Mouse (Mus musculus) neural tube, embryonic 15.5 days (tissue): ENCODE data around the gene Epha6. TPM values are rescaled to one million over a fixed set of nuclear protein-coding genes. Genes with fewer than 3 reads are reported as not detected.
A peak's percentile ranks its signal among the peaks of the same experiment; 100 is the strongest.

Experiments
- ATAC-seq: fragments of 200-750 bp; cut with Nextera tagmentation; 2 replicates; pipeline ENCODE4 v1.8.0; 2017; ENCODE audit warnings: mild to moderate bottlenecking, moderate TSS enrichment, moderate library complexity; ENCODE audit not compliant: low FRiP score
- H3K27ac ChIP-seq: fragments of 300-500 bp; sonication (generic); replicated peaks from 2 replicates; pipeline ENCODE4 v1.5.1; 2015; ENCODE audit warnings: mild to moderate bottlenecking, inconsistent platforms
- H3K27me3 ChIP-seq: fragments of 300-500 bp; sonication (generic); replicated peaks from 2 replicates; pipeline ENCODE4 v1.6.1; 2015; ENCODE audit warnings: inconsistent platforms
- H3K36me3 ChIP-seq: fragments of 300-500 bp; sonication (generic); 2 replicates; pipeline ENCODE4 v1.6.1; 2015; ENCODE audit warnings: inconsistent platforms
- H3K4me1 ChIP-seq: fragments of 300-500 bp; sonication (generic); 2 replicates; pipeline ENCODE4 v1.6.1; 2015; ENCODE audit warnings: inconsistent platforms
- H3K4me2 ChIP-seq: fragments of 300-500 bp; sonication (generic); 2 replicates; pipeline ENCODE4 v1.6.1; 2015; ENCODE audit warnings: inconsistent platforms, mild to moderate bottlenecking, moderate library complexity
- H3K4me3 ChIP-seq: fragments of 300-500 bp; sonication (generic); replicated peaks from 2 replicates; pipeline ENCODE4 v1.5.1; 2015; ENCODE audit warnings: mild to moderate bottlenecking, inconsistent platforms
- H3K9ac ChIP-seq: fragments of 300-500 bp; sonication (generic); replicated peaks from 2 replicates; pipeline ENCODE4 v1.6.1; 2015; ENCODE audit warnings: mild to moderate bottlenecking, inconsistent platforms
- H3K9me3 ChIP-seq: fragments of 300-500 bp; sonication (generic); replicated peaks from 2 replicates; pipeline ENCODE4 v1.6.1; 2016; ENCODE audit warnings: inconsistent platforms
- WGBS: fragments of 180-500 bp; shearing (Covaris S2); methylation state at CpG from one replicate; pipeline ENCODE4 v1.1.7; 2015; ENCODE audit warnings: mixed read lengths; 5-methylcytosine and 5-hydroxymethylcytosine counted together
- polyA plus RNA-seq: library from polyadenylated mRNA; unstranded; fragments of >200 nt; fragmentation: Nextera tagmentation; extraction: Ambion mirVana; gene quantifications from 2 replicates; pipeline ENCODE4 v1.2.1, GENCODE M21; 2015

Gene Epha6
- polyA plus RNA-seq, 1 experiment from 2014 or later, result 8.6 TPM

GRCm38 (mm10) chr16:59715524-59715923 is 889.8 kb downstream of the Epha6 start:
- WGBS, result 69% methylated on average over 4 of the region's 4 CpGs
- Histone ChIP-seq H3K27ac (no peak overlapping the region), H3K36me3 (no peaks in the 10 kb centered on the region), H3K4me2 (no peak overlapping the region), H3K9ac (no peak overlapping the region), H3K4me3 (no peak overlapping the region), H3K27me3 (no peaks in the 10 kb centered on the region), H3K9me3 (no peaks in the 10 kb centered on the region), H3K4me1 (no peaks in the 10 kb centered on the region)
- no peak for ATAC-seq

- Histone ChIP-seq H3K9ac (no peak overlapping the region), H3K4me1 (no peaks in the 10 kb centered on the region), H3K4me3 (no peak overlapping the region), H3K36me3 (no peaks in the 10 kb centered on the region), H3K9me3 (no peaks in the 10 kb centered on the region), H3K27me3 (no peaks in the 10 kb centered on the region), H3K4me2 (no peak overlapping the region), H3K27ac (no peak overlapping the region)
- no peak for ATAC-seq
- 86% methylated on average over 7 of the region's 7 CpGs for WGBS
Observed at GRCm38 (mm10) chr16:59693230-59693629, 912.1 kb downstream of the Epha6 start.

- no peak for ATAC-seq
- no peaks in the 10 kb centered on the region for H3K4me1 ChIP-seq
- no peak overlapping the region for H3K27ac ChIP-seq
- no peak overlapping the region for H3K4me2 ChIP-seq
- no peaks in the 10 kb centered on the region for H3K36me3 ChIP-seq
- no peaks in the 10 kb centered on the region for H3K27me3 ChIP-seq
- H3K9ac ChIP-seq, result no peak overlapping the region
- 92% methylated on average over 5 of the region's 5 CpGs for WGBS
- no peak overlapping the region for H3K4me3 ChIP-seq
- H3K9me3 ChIP-seq, result no peaks in the 10 kb centered on the region
Observed at GRCm38 (mm10) chr16:59689120-59689519, 916.2 kb downstream of the Epha6 start.

- Histone ChIP-seq H3K27me3 (no peaks in the 10 kb centered on the region), H3K4me3 (no peak overlapping the region), H3K4me1 (peaks cover 3% of the 10 kb centered on the region; the same call in 1 of the 2 replicates), H3K4me2 (no peak overlapping the region), H3K36me3 (no peaks in the 10 kb centered on the region), H3K9me3 (no peaks in the 10 kb centered on the region), H3K27ac (no peak overlapping the region), H3K9ac (no peak overlapping the region)
- WGBS, result 65% methylated on average over 5 of the region's 5 CpGs
- no peak for ATAC-seq
Observed at GRCm38 (mm10) chr16:59685135-59685534, 920.2 kb downstream of the Epha6 start.

DNA sequence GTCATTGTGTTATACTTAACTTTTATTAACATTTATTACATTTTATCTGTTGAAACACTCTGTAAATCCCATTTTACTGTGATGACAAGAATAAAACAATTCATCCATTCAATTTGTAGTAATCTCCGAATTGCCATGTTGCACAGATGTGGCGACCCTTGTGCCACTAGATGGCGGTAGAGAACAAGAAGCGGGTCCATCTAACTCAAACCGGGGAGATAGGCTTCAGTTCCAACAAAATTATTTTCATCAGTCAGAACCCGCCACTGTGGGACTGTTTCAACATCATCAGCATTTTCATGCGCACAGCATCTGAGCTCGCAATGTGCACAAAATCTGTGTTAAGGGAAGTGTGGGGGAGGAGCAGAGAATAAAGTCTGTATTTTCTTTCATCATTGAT is 921.9 kb downstream of the Epha6 start:
- peak overlapping the region; percentile 40 for H3K4me2 ChIP-seq

GRCm38 (mm10) chr16:59682216-59682891 is 923.0 kb downstream of the Epha6 start:
- WGBS, result 86% methylated on average over 8 of the region's 8 CpGs
- H3K9ac ChIP-seq, result no peak overlapping the region

More for the DNA sequence above, 921.9 kb downstream of the Epha6 start:
- Histone ChIP-seq H3K36me3 (no peaks in the 10 kb centered on the region), H3K9ac (no peak overlapping the region), H3K27ac (no peak overlapping the region), H3K27me3 (no peaks in the 10 kb centered on the region), H3K9me3 (no peaks in the 10 kb centered on the region), H3K4me1 (peaks cover 3% of the 10 kb centered on the region; the same call in 1 of the 2 replicates), H3K4me3 (no peak overlapping the region)
- WGBS, result 3% methylated on average over 8 of the region's 8 CpGs
- peak; percentile 86 for ATAC-seq

GRCm38 (mm10) chr16:59666938-59667337 is 938.4 kb downstream of the Epha6 start:
- no peaks in the 10 kb centered on the region for H3K4me1 ChIP-seq
- H3K9me3 ChIP-seq, result no peaks in the 10 kb centered on the region
- no peaks in the 10 kb centered on the region for H3K36me3 ChIP-seq
- H3K27ac ChIP-seq, result no peak overlapping the region
- no peak for ATAC-seq
- no peak overlapping the region for H3K4me2 ChIP-seq
- H3K9ac ChIP-seq, result no peak overlapping the region
- WGBS, result 93% methylated on average over 2 of the region's 2 CpGs
- H3K27me3 ChIP-seq, result no peaks in the 10 kb centered on the region
- H3K4me3 ChIP-seq, result no peak overlapping the region

More at GRCm38 (mm10) chr16:59682216-59682891, 923.0 kb downstream of the Epha6 start:
- Histone ChIP-seq H3K36me3 (no peaks in the 10 kb centered on the region), H3K27me3 (no peaks in the 10 kb centered on the region), H3K4me3 (no peak overlapping the region), H3K9me3 (no peaks in the 10 kb centered on the region), H3K27ac (no peak overlapping the region), H3K4me2 (no peak overlapping the region), H3K4me1 (peaks cover 3% of the 10 kb centered on the region; the same call in 1 of the 2 replicates)
- no peak for ATAC-seq

GRCm38 (mm10) chr16:59643766-59644165 is 961.6 kb downstream of the Epha6 start:
- H3K4me3 ChIP-seq, result no peak overlapping the region
- H3K27me3 ChIP-seq, result no peaks in the 10 kb centered on the region
- ATAC-seq, result no peak
- H3K9ac ChIP-seq, result no peak overlapping the region
- whole genome bisulfite sequencing, result 52% methylated on average over 2 of the region's 2 CpGs
- H3K4me1 ChIP-seq, result peaks cover 4% of the 10 kb centered on the region; the same call in 1 of the 2 replicates
- H3K27ac ChIP-seq, result no peak overlapping the region
- H3K4me2 ChIP-seq, result no peak overlapping the region
- no peaks in the 10 kb centered on the region for H3K9me3 ChIP-seq
- H3K36me3 ChIP-seq, result no peaks in the 10 kb centered on the region

- H3K4me1 ChIP-seq, result peaks cover 13% of the 10 kb centered on the region
- peak overlapping the region; percentile 98; the same call in 1 of the 2 replicates for H3K27ac ChIP-seq
- no peak overlapping the region for H3K4me3 ChIP-seq
- peak overlapping the region; percentile 59 for H3K4me2 ChIP-seq
- H3K27me3 ChIP-seq, result no peaks in the 10 kb centered on the region
- 88% methylated on average over 3 of the region's 3 CpGs for WGBS
- ATAC-seq, result no peak
- no peaks in the 10 kb centered on the region for H3K36me3 ChIP-seq
- no peaks in the 10 kb centered on the region for H3K9me3 ChIP-seq
- H3K9ac ChIP-seq, result no peak overlapping the region; the same call in 1 of the 2 replicates
Observed at GRCm38 (mm10) chr16:59639985-59640384, 965.3 kb downstream of the Epha6 start.

DNA sequence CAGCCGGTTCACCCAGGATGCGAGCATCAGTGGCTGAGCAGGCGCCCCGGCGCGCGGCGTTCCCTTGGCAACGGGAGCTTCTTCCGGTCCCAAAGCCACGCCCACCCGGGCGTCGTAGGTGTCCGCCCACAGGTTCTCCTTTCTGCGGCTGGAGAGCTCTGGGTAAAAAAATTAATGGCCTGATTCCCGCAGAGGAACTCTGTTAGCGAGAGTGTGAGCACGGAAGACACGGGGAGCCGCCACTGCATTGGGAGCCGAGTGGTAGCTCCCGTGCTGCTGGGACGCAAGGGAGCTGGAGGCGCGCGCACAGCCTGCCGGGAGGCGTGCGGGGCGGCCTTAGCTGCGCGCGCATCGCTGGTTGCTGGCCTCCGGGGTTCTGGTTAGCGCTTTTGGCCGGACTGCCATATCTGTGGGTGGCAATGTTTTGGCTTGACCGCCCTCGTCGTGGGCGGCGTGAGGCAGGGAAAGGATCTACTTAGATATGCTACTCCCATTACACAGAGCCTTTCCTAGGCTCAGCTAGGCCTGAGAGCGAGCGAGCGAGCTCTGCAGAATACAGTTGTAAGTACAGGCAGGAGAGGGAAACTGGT is 966.1 kb downstream of the Epha6 start, which contains the start of gene Arl6:
Gene Arl6 (minus strand): TSS at position 290 of the 590 bp plus-strand sequence.
- Histone ChIP-seq H3K4me3 (peak within 1 kb of the TSS; percentile 72), H3K4me1 (peaks cover 13% of the 10 kb centered on the region), H3K36me3 (no peaks in the 10 kb centered on the region)

GRCm38 (mm10) chr16:59634598-59634997 is 970.7 kb downstream of the Epha6 start:
- WGBS, result 75% methylated on average over 2 of the region's 2 CpGs
- Histone ChIP-seq H3K9me3 (no peaks in the 10 kb centered on the region), H3K27ac (no peak overlapping the region), H3K9ac (no peak overlapping the region), H3K4me1 (peaks cover 10% of the 10 kb centered on the region), H3K4me3 (no peak overlapping the region), H3K27me3 (no peaks in the 10 kb centered on the region), H3K4me2 (no peak overlapping the region), H3K36me3 (peaks cover 6% of the 10 kb centered on the region)
- no peak for ATAC-seq

More for the DNA sequence above, 966.1 kb downstream of the Epha6 start, which contains the start of gene Arl6:
- Histone ChIP-seq H3K4me2 (peak within 1 kb of the TSS; percentile 59), H3K9me3 (no peaks in the 10 kb centered on the region), H3K27ac (peak within 1 kb of the TSS; percentile 98), H3K27me3 (no peaks in the 10 kb centered on the region), H3K9ac (peak within 1 kb of the TSS; percentile 65)
- ATAC-seq, result peak; percentile 98
- WGBS, result under 1% methylated on average over 46 of the region's 46 CpGs

- 92% methylated on average over 2 of the region's 2 CpGs for WGBS
- H3K9ac ChIP-seq, result no peak overlapping the region
- no peak overlapping the region for H3K4me3 ChIP-seq
- no peaks in the 10 kb centered on the region for H3K36me3 ChIP-seq
- H3K4me1 ChIP-seq, result no peaks in the 10 kb centered on the region
- ATAC-seq, result no peak
- H3K9me3 ChIP-seq, result no peaks in the 10 kb centered on the region
- no peak overlapping the region for H3K4me2 ChIP-seq
- no peak overlapping the region for H3K27ac ChIP-seq
- no peaks in the 10 kb centered on the region for H3K27me3 ChIP-seq
Observed at GRCm38 (mm10) chr16:59621554-59621953, 983.8 kb downstream of the Epha6 start.
